ENCODE assay signal across 8 mouse cellular contexts in the genomic region with DNA sequence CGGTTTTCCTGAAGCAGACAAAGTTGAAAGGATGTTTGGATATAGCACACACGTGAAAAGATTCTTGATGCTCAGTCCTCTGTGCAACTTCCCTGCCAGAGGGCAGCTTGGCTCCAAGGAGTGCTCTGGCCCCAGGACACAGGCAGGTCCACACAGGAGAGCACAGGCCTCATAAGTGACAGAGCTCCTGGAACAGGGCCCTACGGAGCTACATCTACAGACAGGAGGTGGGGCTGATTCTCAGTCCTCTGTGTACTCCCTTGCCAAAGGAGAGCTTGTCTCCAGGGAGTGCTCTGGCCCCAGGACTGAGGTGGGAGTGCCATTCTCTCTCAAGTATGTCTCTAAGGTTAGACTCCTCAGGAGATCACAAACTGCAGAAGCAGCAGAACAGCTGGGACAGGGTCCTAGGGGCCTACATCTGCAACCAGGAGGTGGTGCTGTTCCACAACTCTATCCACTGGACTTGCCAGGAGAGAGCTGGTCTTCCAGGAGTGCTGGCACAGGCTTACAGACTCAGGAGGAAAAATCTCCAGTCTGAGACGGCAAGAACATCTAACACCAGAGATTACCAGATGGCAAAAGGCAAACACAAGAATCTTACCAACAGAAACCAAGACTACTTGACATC.
DNase-seq lines count a peak whose midpoint lies in the region; ATAC-seq and TF ChIP-seq lines count a peak whose summit lies in the region.

No protein-coding gene starts in this region.

- peak; percentile 49 for DNase-seq in hindbrain, embryonic 10.5 days (ENCODE audit: low spot score)
- DNase-seq in cerebellum, postnatal 14 days = peak; percentile 14 to 16
- peak; percentile 5 for DNase-seq in heart, postnatal 4 days
- DNase-seq in thymus, postnatal 14 days = no peak

- ATAC-seq in hindbrain, embryonic 12.5 days (ENCODE audit: low FRiP score) = no peak
- peak; percentile 72 for ATAC-seq in megakaryocyte progenitor cell, adult 5-6 weeks (replicated peaks; ENCODE audit: poor library complexity)
- no peak for ATAC-seq in inflammation-experienced regulatory T-cells, adult 6 months

- no peak overlapping the region for H3K9ac ChIP-seq in hindbrain, embryonic 12.5 days
- no peak overlapping the region for H3K9ac ChIP-seq in ES-Bruce4 (ENCODE audit: low read depth, poor library complexity, severe bottlenecking)

- H3K4me2 ChIP-seq in hindbrain, embryonic 12.5 days (replicated peaks) = no peak overlapping the region

- TF ChIP-seq CTCF in ES-Bruce4 (IDR thresholded peaks at IDR 0.05; ENCODE audit: low read depth, low read length) = peak; percentile 55

- no peak overlapping the region for H3K4me3 ChIP-seq in hindbrain, embryonic 10.5 days
- H3K4me3 ChIP-seq in hindbrain, embryonic 12.5 days = no peak overlapping the region
- H3K4me3 ChIP-seq in ES-Bruce4 (ENCODE audit: low read depth, low read length) = no peak overlapping the region

- 61% methylated on average over 4 of the region's 4 CpGs for WGBS in hindbrain, embryonic 10.5 days
- 66% methylated on average over 4 of the region's 4 CpGs for WGBS in hindbrain, embryonic 12.5 days

- H3K27me3 ChIP-seq in hindbrain, embryonic 10.5 days (ENCODE audit: insufficient read depth, poor library complexity, severe bottlenecking) = no peaks in the 10 kb centered on the region
- H3K27me3 ChIP-seq in hindbrain, embryonic 12.5 days = no peaks in the 10 kb centered on the region
- no peaks in the 10 kb centered on the region for H3K27me3 ChIP-seq in ES-Bruce4 (ENCODE audit: control insufficient read depth, insufficient read depth, low read length, poor library complexity, severe bottlenecking)

- no peaks in the 10 kb centered on the region for H3K4me1 ChIP-seq in hindbrain, embryonic 10.5 days (replicated peaks)
- H3K4me1 ChIP-seq in hindbrain, embryonic 12.5 days = no peaks in the 10 kb centered on the region
- no peaks in the 10 kb centered on the region for H3K4me1 ChIP-seq in ES-Bruce4 (ENCODE audit: control insufficient read depth, insufficient read depth, low read length)

- no peak overlapping the region for H3K27ac ChIP-seq in hindbrain, embryonic 10.5 days
- no peak overlapping the region for H3K27ac ChIP-seq in hindbrain, embryonic 12.5 days
- H3K27ac ChIP-seq in ES-Bruce4 (ENCODE audit: insufficient read depth, low read length) = no peak overlapping the region

- no peak for TF ChIP-seq POLR2A in ES-Bruce4 (IDR thresholded peaks at IDR 0.05; ENCODE audit: insufficient read depth, low read length)

- TF ChIP-seq EP300 in ES-Bruce4 (IDR thresholded peaks at IDR 0.05; ENCODE audit: insufficient read depth, low read depth, low read length) = no peak

- no peaks in the 10 kb centered on the region for H3K9me3 ChIP-seq in hindbrain, embryonic 10.5 days
- no peaks in the 10 kb centered on the region for H3K9me3 ChIP-seq in hindbrain, embryonic 12.5 days (replicated peaks)
- no peaks in the 10 kb centered on the region for H3K9me3 ChIP-seq in ES-Bruce4 (replicated peaks; ENCODE audit: control insufficient read depth, insufficient read depth, low read length, poor library complexity, severe bottlenecking)

- H3K36me3 ChIP-seq in hindbrain, embryonic 10.5 days = no peaks in the 10 kb centered on the region
- no peaks in the 10 kb centered on the region for H3K36me3 ChIP-seq in hindbrain, embryonic 12.5 days
- no peaks in the 10 kb centered on the region for H3K36me3 ChIP-seq in ES-Bruce4 (ENCODE audit: control insufficient read depth, insufficient read depth, low read length, poor library complexity, severe bottlenecking)
